Mouse (Mus musculus): ENCODE data around the gene Jade1. TPM values are rescaled to one million over a fixed set of nuclear protein-coding genes. Genes with fewer than 3 reads are reported as not detected.

The Jade1 gene
- polyA plus RNA-seq, 1 experiment from 2014 or later: 13.7 TPM

DNA sequence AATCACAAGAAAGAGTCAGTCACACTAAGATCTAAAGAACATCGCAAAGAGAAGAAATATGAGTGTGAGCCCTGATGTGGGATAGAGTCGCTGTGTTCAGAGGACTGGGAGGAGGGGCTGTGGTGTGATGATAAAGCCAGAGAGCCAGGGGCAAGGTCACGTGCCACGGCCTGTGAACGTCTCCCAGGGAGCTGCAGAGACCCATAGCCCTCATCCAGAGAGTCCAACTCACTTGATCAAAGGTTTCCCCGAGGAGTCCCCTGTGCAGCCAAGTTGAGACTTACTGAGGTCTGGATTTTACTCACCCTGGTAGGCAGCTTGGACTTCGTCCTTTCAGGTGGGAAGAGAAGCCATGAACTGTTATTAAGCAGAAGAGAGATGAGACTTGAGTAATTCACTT lies 21.9 kb upstream of the Jade1 start:
- Histone ChIP-seq H3K36me3 (ENCODE audit: control insufficient read depth, insufficient read depth, low read length) (no peaks in the 10 kb centered on the region), H3K4me3 (ENCODE audit: low read depth, low read length) (no peak overlapping the region), H3K4me1 (ENCODE audit: control insufficient read depth, insufficient read depth, low read length) (no peaks in the 10 kb centered on the region), H3K27me3 (ENCODE audit: control insufficient read depth, insufficient read depth, low read length) (no peaks in the 10 kb centered on the region), H3K27ac (replicated peaks; ENCODE audit: low read depth, low read length) (no peak overlapping the region), H3K9me3 (ENCODE audit: control insufficient read depth, low read length) (no peaks in the 10 kb centered on the region), H3K9ac (ENCODE audit: low read length) (no peak overlapping the region), H3K4me2 (ENCODE audit: low read depth, severe bottlenecking) (no peak overlapping the region)
- no peak for DNase-seq (ENCODE audit: low spot score)
- no peak for ATAC-seq (ENCODE audit: insufficient number of reproducible peaks, low FRiP score, low TSS enrichment, low read depth)
- WGBS: 64% methylated on average over 7 of the region's 7 CpGs

DNA sequence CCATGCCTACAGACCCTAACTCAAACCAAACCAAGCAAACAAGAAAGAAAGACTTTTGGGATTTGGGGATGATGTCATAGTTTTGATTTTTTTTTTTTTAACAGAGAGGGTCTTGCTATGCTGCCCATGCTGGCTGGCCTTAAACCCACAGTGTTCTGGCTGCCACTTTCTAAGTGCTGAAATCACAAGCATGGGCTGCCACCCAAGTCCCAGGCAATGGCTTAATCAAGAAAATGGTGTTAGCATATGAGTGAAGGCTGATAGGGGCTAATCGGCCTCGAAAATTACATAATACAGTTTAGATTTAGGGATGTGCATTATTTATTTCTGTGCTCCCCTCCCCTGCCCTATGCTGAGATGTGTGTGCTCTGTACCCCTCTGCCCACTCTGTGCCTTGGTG lies 17.6 kb upstream of the Jade1 start:
- no peak overlapping the region for H3K4me3 ChIP-seq (ENCODE audit: low read depth, low read length)
- 96% methylated on average over 2 of the region's 2 CpGs for WGBS
- no peaks in the 10 kb centered on the region for H3K9me3 ChIP-seq (ENCODE audit: control insufficient read depth, low read length)
- H3K36me3 ChIP-seq (ENCODE audit: control insufficient read depth, insufficient read depth, low read length): no peaks in the 10 kb centered on the region
- no peak overlapping the region for H3K4me2 ChIP-seq (ENCODE audit: low read depth, severe bottlenecking)
- no peak overlapping the region for H3K27ac ChIP-seq (replicated peaks; ENCODE audit: low read depth, low read length)
- H3K9ac ChIP-seq (ENCODE audit: low read length): no peak overlapping the region
- ATAC-seq (ENCODE audit: insufficient number of reproducible peaks, low FRiP score, low TSS enrichment, low read depth): no peak
- no peaks in the 10 kb centered on the region for H3K4me1 ChIP-seq (ENCODE audit: control insufficient read depth, insufficient read depth, low read length)
- DNase-seq (ENCODE audit: low spot score): no peak
- H3K27me3 ChIP-seq (ENCODE audit: control insufficient read depth, insufficient read depth, low read length): no peaks in the 10 kb centered on the region

DNA sequence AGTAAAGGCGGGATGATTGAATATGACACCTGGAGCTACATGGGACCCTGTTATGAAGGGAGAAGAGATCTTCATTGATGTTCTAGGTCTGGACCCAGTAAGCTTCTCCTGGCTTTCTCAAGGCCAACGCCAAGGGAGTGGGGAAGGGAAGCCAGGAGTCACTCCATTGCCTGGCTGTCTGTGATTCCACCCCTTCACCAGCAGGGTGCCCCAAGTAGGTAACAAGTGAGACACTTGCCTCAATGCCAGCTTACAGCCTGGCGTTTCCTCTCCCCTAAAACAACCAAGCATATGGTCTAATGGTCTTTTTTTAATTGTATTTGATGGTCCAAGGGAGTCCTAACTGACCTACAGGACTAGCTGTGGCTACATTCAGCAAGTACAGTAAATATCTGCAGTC lies 14.2 kb upstream of the Jade1 start:
- DNase-seq (ENCODE audit: low spot score) (no peak), ATAC-seq (ENCODE audit: insufficient number of reproducible peaks, low FRiP score, low TSS enrichment, low read depth) (no peak)
- WGBS: 81% methylated on average over 3 of the region's 3 CpGs
- Histone ChIP-seq H3K4me2 (ENCODE audit: low read depth, severe bottlenecking) (no peak overlapping the region), H3K4me1 (ENCODE audit: control insufficient read depth, insufficient read depth, low read length) (no peaks in the 10 kb centered on the region), H3K9me3 (ENCODE audit: control insufficient read depth, low read length) (no peaks in the 10 kb centered on the region), H3K4me3 (ENCODE audit: low read depth, low read length) (no peak overlapping the region), H3K27ac (replicated peaks; ENCODE audit: low read depth, low read length) (no peak overlapping the region), H3K9ac (ENCODE audit: low read length) (no peak overlapping the region), H3K27me3 (ENCODE audit: control insufficient read depth, insufficient read depth, low read length) (no peaks in the 10 kb centered on the region), H3K36me3 (ENCODE audit: control insufficient read depth, insufficient read depth, low read length) (no peaks in the 10 kb centered on the region)

DNA sequence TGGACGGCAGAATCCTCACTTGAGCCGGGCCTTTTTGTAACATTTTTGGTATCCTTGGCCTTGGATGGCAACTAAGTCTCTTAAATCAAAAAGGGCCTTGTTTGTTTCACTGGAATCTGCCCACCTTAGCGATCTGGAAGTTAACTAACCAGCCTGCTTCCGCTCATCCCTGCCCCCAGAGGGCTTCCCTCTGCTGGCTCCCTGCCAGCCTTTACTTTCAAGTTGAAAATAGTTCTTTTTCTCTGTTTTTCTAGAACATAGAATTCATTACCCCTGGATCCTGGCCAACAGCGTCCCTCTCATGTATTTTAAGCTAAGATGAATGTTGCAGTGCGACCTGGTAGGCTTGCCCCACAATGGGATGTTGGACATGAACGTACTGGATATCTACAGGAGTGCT lies 11.1 kb upstream of the Jade1 start:
- no peak overlapping the region for H3K4me3 ChIP-seq (ENCODE audit: low read depth, low read length)
- no peak overlapping the region for H3K27ac ChIP-seq (replicated peaks; ENCODE audit: low read depth, low read length)
- no peaks in the 10 kb centered on the region for H3K4me1 ChIP-seq (ENCODE audit: control insufficient read depth, insufficient read depth, low read length)
- no peaks in the 10 kb centered on the region for H3K27me3 ChIP-seq (ENCODE audit: control insufficient read depth, insufficient read depth, low read length)
- no peak overlapping the region for H3K4me2 ChIP-seq (ENCODE audit: low read depth, severe bottlenecking)
- no peak overlapping the region for H3K9ac ChIP-seq (ENCODE audit: low read length)
- no peak for DNase-seq (ENCODE audit: low spot score)
- no peaks in the 10 kb centered on the region for H3K36me3 ChIP-seq (ENCODE audit: control insufficient read depth, insufficient read depth, low read length)
- no peaks in the 10 kb centered on the region for H3K9me3 ChIP-seq (ENCODE audit: control insufficient read depth, low read length)
- 77% methylated on average over 7 of the region's 7 CpGs for WGBS
- no peak for ATAC-seq (ENCODE audit: insufficient number of reproducible peaks, low FRiP score, low TSS enrichment, low read depth)

DNA sequence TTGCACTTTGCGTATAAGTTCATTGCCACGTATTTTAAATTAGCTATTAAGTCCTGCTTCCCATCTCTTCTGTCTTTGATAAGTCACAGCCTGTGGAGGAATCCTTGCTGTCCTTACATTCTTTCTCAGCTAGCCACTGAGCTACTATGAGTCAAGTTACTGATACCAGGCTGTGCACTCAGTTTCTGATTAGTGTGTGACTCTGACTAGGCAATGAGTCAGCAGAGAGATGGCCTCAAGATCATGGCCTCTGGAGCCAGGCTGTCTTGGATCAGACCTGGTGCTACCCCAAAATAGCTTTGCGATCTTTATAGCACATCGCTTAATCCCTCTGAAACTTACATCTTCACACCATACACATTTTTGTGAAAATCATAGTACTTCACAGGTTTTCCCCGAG lies 8.2 kb upstream of the Jade1 start:
- H3K4me3 ChIP-seq (ENCODE audit: low read depth, low read length): no peak overlapping the region
- H3K36me3 ChIP-seq (ENCODE audit: control insufficient read depth, insufficient read depth, low read length): no peaks in the 10 kb centered on the region
- H3K9me3 ChIP-seq (ENCODE audit: control insufficient read depth, low read length): no peaks in the 10 kb centered on the region
- WGBS: 96% methylated on average over 5 of the region's 5 CpGs
- no peak overlapping the region for H3K27ac ChIP-seq (replicated peaks; ENCODE audit: low read depth, low read length)
- no peak overlapping the region for H3K4me2 ChIP-seq (ENCODE audit: low read depth, severe bottlenecking)
- no peaks in the 10 kb centered on the region for H3K4me1 ChIP-seq (ENCODE audit: control insufficient read depth, insufficient read depth, low read length)
- DNase-seq (ENCODE audit: low spot score) (no peak), ATAC-seq (ENCODE audit: insufficient number of reproducible peaks, low FRiP score, low TSS enrichment, low read depth) (no peak)
- no peak overlapping the region for H3K9ac ChIP-seq (ENCODE audit: low read length)
- no peaks in the 10 kb centered on the region for H3K27me3 ChIP-seq (ENCODE audit: control insufficient read depth, insufficient read depth, low read length)

DNA sequence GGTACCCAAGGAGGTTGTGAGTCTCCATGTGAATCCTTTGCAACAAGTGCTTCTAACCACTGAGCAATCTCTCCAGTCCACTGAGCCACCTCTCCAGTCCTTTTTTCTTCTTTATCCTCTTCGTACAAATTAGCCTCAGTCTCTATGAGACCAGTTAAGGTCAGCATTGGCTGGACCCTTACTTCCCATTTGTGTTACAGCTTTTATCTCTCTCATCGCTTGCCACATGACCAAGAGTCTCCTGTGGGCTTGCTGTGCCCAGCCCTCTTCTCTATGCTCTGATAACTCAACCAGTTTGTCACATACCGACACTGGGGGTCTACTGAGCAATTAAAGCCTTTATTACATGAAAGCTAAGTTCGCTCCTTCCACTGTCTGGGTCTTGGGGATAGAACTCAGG lies 7.3 kb upstream of the Jade1 start:
- H3K4me2 ChIP-seq (ENCODE audit: low read depth, severe bottlenecking): no peak overlapping the region
- H3K36me3 ChIP-seq (ENCODE audit: control insufficient read depth, insufficient read depth, low read length): no peaks in the 10 kb centered on the region

DNA sequence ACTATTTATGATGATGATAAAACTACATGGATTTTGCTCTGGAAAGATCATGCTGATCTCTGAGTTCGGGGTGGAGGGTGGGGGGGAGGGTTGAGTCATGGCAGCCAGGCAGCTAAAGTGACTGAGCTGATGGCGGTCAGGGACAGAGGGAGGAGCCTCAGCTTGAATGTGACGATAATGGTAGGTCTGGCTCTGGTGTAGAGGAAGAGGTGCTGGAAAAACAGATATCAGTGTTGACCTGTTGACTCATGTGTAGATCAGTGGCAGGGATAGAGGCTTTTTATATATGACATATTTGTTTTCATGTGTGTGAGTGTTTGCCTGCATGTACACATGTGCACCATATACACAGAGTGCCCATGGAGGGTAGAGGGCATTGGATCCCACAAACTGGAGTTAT lies 3.9 kb upstream of the Jade1 start:
- no peak overlapping the region for H3K4me2 ChIP-seq (ENCODE audit: low read depth, severe bottlenecking)
- 67% methylated on average over 3 of the region's 3 CpGs for WGBS
- no peak overlapping the region for H3K4me3 ChIP-seq (ENCODE audit: low read depth, low read length)
- no peak overlapping the region for H3K27ac ChIP-seq (replicated peaks; ENCODE audit: low read depth, low read length)
- DNase-seq (ENCODE audit: low spot score): no peak
- ATAC-seq (ENCODE audit: insufficient number of reproducible peaks, low FRiP score, low TSS enrichment, low read depth): no peak
- H3K27me3 ChIP-seq (ENCODE audit: control insufficient read depth, insufficient read depth, low read length): no peaks in the 10 kb centered on the region
- H3K4me1 ChIP-seq (ENCODE audit: control insufficient read depth, insufficient read depth, low read length): no peaks in the 10 kb centered on the region
- no peak overlapping the region for H3K9ac ChIP-seq (ENCODE audit: low read length)
- H3K9me3 ChIP-seq (ENCODE audit: control insufficient read depth, low read length): no peaks in the 10 kb centered on the region
- no peaks in the 10 kb centered on the region for H3K36me3 ChIP-seq (ENCODE audit: control insufficient read depth, insufficient read depth, low read length)

More for the DNA sequence above, 7.3 kb upstream of the Jade1 start:
- no peaks in the 10 kb centered on the region for H3K9me3 ChIP-seq (ENCODE audit: control insufficient read depth, low read length)
- H3K9ac ChIP-seq (ENCODE audit: low read length): no peak overlapping the region
- 84% methylated on average over 4 of the region's 4 CpGs for WGBS
- H3K4me3 ChIP-seq (ENCODE audit: low read depth, low read length): no peak overlapping the region
- ATAC-seq (ENCODE audit: insufficient number of reproducible peaks, low FRiP score, low TSS enrichment, low read depth): no peak
- no peaks in the 10 kb centered on the region for H3K27me3 ChIP-seq (ENCODE audit: control insufficient read depth, insufficient read depth, low read length)
- H3K4me1 ChIP-seq (ENCODE audit: control insufficient read depth, insufficient read depth, low read length): no peaks in the 10 kb centered on the region
- no peak for DNase-seq (ENCODE audit: low spot score)
- no peak overlapping the region for H3K27ac ChIP-seq (replicated peaks; ENCODE audit: low read depth, low read length)

DNA sequence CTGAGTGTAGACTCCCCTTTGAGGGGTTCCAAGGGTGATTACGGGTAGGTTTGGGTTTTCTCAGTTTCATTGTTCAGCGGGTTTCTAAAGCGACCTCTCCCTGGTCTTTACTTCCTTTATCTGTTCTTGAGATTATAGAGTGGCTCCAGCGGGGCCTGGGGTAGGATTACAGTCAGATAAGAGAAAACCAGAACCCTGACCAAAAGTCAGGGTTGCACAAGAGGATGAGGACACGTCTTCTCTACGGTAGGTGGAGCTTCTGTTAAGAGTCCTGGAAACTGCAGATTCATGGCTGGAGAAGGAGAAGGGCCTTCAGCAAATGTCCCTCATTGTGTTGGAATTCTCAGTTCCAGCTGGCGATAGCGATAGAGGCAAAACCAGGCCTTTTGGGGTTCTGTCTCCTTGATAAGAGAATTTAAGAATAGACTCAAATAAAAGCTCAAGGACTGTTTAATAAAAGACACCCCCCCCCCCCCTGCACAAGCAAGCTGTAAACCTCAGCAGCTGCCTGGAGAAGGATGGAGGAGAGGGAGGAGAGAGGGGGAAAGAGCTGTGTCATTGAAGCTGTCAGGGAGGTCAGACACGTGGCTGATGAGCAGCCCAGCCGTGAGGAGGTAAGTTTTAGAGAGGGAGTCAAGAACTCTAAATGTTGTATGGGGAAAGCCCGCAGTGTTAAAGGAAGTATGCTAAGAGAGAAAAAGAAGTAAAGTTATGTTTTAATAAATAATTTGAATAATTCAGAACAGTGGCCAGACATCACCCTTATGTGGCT lies 2.6 kb upstream of the Jade1 start:
- no peak overlapping the region for H3K9ac ChIP-seq (ENCODE audit: low read length)
- no peaks in the 10 kb centered on the region for H3K27me3 ChIP-seq (ENCODE audit: control insufficient read depth, insufficient read depth, low read length)
- DNase-seq (ENCODE audit: low spot score): no peak
- H3K36me3 ChIP-seq (ENCODE audit: control insufficient read depth, insufficient read depth, low read length): no peaks in the 10 kb centered on the region
- no peak overlapping the region for H3K4me2 ChIP-seq (ENCODE audit: low read depth, severe bottlenecking)
- no peaks in the 10 kb centered on the region for H3K4me1 ChIP-seq (ENCODE audit: control insufficient read depth, insufficient read depth, low read length)
- H3K27ac ChIP-seq (replicated peaks; ENCODE audit: low read depth, low read length): no peak overlapping the region
- H3K4me3 ChIP-seq (ENCODE audit: low read depth, low read length): no peak overlapping the region
- H3K9me3 ChIP-seq (ENCODE audit: control insufficient read depth, low read length): no peaks in the 10 kb centered on the region
- WGBS: 67% methylated on average over 11 of the region's 11 CpGs
- ATAC-seq (ENCODE audit: insufficient number of reproducible peaks, low FRiP score, low TSS enrichment, low read depth): no peak

DNA sequence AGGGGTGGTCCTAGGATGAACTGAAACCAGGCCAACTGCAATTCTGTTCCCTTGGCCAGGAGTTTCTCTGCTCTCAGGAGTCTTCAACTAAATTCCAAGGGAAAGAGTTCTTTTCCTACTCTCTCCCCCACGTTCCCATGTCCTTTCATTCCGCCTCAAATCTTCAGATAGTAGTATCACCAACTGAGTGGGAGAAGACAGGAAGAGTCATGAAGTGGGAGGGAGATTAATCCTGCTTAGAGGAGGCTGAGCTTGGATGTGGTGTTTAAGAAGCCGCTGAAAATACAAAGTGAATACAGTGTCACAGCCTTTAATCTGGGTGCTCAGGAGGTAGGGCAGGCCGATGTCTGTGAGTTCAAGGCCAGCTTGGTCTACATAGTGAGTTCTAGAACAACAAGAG lies 1.9 kb upstream of the Jade1 start:
- H3K4me1 ChIP-seq (ENCODE audit: control insufficient read depth, insufficient read depth, low read length): no peaks in the 10 kb centered on the region
- no peak for DNase-seq (ENCODE audit: low spot score)
- H3K4me2 ChIP-seq (ENCODE audit: low read depth, severe bottlenecking): no peak overlapping the region
- 85% methylated on average over 4 of the region's 4 CpGs for WGBS
- no peak overlapping the region for H3K4me3 ChIP-seq (ENCODE audit: low read depth, low read length)
- H3K9ac ChIP-seq (ENCODE audit: low read length): no peak overlapping the region
- ATAC-seq (ENCODE audit: insufficient number of reproducible peaks, low FRiP score, low TSS enrichment, low read depth): no peak
- H3K27me3 ChIP-seq (ENCODE audit: control insufficient read depth, insufficient read depth, low read length): no peaks in the 10 kb centered on the region
- H3K36me3 ChIP-seq (ENCODE audit: control insufficient read depth, insufficient read depth, low read length): no peaks in the 10 kb centered on the region
- H3K9me3 ChIP-seq (ENCODE audit: control insufficient read depth, low read length): no peaks in the 10 kb centered on the region
- no peak overlapping the region for H3K27ac ChIP-seq (replicated peaks; ENCODE audit: low read depth, low read length)

Data from limb, embryonic 11.5 days (tissue).